Mouse (Mus musculus): ENCODE results near the gene Ephb1.

Ephb1 gene

DNA sequence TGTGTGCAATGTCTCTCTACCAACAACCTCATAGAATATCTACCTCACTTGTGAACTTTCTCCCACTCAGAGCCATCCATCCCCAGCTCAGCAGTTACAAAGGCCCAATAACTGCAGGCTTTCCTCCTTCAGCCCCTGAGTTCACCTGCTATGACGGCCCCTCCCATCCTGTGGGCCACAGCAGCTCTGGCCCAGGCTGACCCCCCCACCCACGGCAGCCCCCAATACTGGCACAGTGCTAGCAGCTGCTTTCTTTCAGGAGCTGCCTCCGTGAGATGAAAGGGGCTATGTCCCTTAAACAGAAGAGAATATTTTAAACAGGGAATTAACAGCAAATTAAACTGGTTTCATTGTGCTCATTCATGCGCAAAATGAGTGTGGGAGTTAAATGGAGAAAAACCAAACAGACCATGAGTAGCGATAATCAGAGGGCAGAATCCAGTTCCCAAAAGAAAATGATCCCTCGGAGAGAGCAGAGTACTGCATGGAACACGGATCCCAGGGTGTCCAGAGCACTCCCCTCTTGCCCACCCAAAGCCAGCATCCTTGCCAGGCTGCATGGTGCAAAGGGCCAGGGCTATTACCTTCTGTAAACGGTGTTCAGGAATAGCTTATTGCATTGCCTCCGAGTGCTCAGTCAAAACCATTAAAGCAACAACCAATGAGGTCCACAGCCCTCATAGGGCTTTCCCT is 105.2 kb downstream of the Ephb1 start:
- peak; percentile 68 for DNase-seq (ENCODE audit: low spot score)

DNA sequence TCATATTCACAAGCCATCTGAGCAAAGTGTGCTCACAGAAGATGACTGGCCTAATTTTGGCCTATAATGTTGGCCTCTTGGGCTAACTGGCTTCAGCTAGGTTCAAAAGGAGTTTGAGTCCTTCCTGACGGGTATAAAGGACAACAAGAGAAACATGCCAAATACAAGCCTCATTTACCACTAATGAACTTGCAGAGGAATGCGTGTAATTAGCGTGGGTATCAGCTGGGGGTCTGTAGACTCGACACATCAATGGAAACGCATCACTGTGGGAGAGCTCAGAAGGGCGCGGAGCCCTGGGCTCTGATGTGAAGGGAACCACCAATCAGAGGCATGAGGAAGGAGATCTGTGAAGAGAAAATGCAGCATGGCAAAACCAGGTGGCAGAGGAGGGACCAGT is 108.9 kb downstream of the Ephb1 start:
- DNase-seq (ENCODE audit: low spot score), result peak; percentile 59

GRCm38 (mm10) chr9:102243296-102243695 is 111.2 kb downstream of the Ephb1 start:
- DNase-seq (ENCODE audit: low spot score), result no peak

DNA sequence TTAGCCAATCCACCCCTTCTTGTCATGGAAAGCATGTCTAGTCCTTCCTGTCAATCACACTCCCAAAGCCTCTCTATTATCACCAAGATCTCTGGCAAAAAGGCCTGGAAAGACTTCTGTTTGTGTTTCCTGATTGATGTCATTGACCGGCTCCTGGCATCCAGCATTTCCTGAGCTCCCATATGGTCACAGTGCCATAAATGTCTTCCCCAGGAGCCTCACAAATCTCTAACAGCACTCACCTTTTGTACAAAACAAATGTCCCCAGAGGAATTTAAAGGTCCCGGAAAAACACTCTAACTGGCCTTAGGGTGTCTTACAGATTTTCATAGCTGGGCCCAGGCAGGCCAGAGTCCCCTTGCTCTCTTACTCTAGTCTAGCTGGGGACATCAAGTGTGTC is 112.9 kb downstream of the Ephb1 start:
- no peak for DNase-seq (ENCODE audit: low spot score)

DNA sequence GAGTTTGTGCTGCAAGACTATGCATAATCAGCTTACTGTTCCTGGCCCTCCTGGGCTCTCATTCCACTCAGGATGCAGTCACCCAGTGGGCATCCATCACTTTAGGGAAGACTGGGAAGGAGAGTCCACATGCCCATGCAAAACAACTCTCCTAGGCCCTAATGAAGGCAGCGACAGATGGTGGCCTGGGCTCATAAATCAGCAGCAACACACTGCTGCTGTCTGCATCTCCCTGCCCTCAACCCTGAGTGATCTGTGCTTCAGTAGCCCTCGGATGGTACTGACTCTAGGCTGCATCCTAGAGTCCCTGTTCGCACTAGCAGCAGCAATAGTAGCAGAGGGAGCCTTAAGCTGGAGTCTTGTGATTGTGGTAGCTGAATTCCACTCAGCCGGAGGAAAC is 114.3 kb downstream of the Ephb1 start:
- no peak for DNase-seq (ENCODE audit: low spot score)

GRCm38 (mm10) chr9:102235444-102235951 is 119.0 kb downstream of the Ephb1 start:
- no peak for DNase-seq (ENCODE audit: low spot score)

DNA sequence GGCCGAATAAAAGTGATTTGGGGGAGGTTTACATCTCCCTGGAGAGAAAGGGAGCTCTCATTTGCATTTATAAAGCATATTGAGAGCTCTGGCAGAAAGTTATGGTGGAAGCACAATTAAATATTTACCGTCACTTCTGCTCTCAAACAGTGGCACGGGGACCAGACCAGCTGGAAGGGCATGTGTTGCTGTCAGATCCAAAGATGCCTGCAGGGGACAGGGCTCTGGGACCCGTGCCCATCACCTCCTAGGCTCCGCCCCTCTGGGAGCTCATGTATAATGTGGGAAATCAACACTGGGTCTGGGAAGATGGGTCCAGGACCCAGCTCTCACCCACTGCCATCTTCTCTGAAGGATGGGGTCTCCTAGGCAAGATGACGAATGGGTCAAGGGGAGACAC is 123.2 kb downstream of the Ephb1 start:
- DNase-seq (ENCODE audit: low spot score), result no peak

GRCm38 (mm10) chr9:102216746-102217566 is 137.5 kb downstream of the Ephb1 start:
- DNase-seq (ENCODE audit: low spot score), result no peak

DNA sequence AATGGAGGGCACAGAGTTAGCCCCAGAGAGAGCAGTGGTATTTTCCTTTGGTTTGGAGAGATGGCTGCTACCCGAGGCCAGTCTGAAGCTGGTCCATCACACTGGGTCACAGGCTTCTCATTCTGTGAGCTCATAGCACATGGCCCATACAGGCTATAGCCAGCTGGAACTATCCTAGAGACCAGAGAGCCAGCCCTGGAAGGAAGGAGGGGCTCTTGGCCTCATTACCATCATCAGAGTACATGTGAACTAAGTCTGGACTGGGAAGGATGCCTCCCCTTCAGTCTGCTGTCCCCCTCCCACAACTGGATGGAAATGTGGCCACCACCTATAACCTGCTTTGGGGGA is 142.5 kb downstream of the Ephb1 start:
- DNase-seq (ENCODE audit: low spot score), result no peak

- DNase-seq (ENCODE audit: low spot score), result peak; percentile 86
These were observed 143.0 kb downstream of the Ephb1 start for GRCm38 (mm10) chr9:102211296-102212035.

- no peak for DNase-seq (ENCODE audit: low spot score)
These were observed 149.0 kb downstream of the Ephb1 start for GRCm38 (mm10) chr9:102205518-102205917.

GRCm38 (mm10) chr9:102201867-102202266 is 152.6 kb downstream of the Ephb1 start:
- DNase-seq (ENCODE audit: low spot score), result no peak

GRCm38 (mm10) chr9:102196856-102197255 is 157.6 kb downstream of the Ephb1 start:
- no peak for DNase-seq (ENCODE audit: low spot score)

GRCm38 (mm10) chr9:102194063-102194462 is 160.4 kb downstream of the Ephb1 start:
- DNase-seq (ENCODE audit: low spot score), result no peak

DNA sequence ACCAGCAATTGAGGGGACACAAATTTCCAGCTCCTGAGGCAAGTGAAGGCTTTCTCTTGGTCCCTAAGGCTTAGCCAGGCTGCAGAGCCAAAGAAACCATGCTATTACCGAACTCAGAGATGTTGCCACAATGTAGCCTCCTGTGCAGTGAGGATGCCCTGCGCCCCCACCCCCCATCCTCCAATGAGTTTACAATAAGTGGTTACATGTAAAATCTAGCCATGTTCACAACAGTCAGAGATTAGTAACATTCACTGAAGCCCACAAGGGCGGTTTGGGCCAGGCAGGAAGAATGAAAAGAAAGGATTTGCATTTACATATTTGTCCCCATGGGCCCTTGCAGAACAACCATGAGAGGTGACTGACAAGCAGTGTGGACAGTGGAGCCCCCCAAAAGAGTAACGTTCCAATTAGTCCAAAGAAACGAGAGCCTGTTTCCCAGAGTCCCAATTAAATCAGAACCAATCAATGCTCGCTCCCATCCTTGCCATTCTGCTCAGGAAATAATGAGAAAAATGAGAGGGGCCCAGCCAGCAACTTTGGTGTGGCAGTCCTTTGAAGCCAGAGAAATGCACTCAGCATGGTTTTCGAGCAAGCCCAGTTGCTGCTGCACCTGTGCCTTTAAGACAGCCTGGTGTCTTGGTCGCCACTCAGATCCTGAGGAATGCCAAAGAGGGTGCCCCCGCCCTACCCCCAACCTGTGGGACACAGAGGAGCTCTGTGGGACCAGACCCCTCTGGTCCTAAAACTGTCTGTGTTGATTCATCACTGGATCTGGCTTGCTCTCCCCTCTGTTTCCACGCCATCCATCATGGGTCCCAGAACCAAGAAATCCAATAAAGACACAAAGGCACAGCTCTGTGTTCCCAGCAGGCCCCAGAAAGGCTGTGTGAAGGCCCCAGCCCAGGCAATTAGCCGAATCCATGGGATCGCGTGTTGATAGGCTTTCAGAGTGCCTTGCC is 161.5 kb downstream of the Ephb1 start:
- DNase-seq (ENCODE audit: low spot score), result peak; percentile 67

GRCm38 (mm10) chr9:102190058-102190457 is 164.4 kb downstream of the Ephb1 start:
- DNase-seq (ENCODE audit: low spot score), result no peak

DNA sequence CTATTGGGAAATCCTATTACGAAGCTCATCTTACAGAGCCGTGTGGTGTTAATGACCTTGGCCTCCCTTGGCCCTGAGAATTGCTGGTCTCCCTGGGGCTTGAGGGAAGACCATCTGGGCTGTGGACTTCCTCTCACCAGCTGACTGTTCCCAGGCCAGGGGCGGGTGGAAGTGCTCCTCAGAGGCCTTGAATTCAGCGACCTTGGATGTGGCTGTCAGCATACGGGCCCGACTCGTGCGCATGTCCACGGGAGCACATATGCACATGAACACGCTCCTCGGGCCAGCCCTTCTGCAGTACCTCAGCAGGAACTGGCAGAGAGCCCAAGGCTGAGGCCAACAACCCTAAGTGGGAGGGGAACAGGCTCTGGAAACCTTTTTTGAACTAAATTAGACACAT is 165.1 kb downstream of the Ephb1 start:
- DNase-seq (ENCODE audit: low spot score), result peak; percentile 45

DNA sequence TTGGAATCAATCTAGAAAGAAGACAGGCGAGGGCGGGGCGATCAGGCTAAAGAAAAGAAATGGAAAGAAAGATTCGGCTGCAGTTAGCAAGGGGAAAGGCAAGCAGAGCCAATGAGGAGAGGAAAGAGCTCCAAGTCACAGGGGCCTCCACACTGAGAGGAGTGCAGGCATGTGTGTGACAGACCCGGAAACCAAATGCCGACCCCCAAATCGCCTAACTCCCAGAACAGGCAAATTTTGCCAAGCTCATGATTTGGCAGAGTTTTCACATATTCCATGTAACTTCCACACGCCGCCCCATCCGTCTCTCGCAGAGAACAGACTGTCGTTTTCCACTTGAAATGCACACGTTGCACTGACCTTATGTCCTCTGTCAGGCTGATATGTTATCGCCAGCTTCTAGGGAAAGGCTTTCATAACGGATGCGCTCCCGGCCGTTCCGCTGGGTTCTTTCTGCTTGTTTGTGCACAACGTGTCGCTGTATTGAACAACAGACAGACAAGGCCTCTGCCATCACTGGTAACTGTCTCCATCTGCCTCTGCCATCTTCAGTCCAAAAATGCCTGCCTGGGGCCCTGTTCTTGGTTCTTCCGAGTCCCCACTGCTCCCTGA is 170.7 kb downstream of the Ephb1 start:
- no peak for DNase-seq (ENCODE audit: low spot score)

DNA sequence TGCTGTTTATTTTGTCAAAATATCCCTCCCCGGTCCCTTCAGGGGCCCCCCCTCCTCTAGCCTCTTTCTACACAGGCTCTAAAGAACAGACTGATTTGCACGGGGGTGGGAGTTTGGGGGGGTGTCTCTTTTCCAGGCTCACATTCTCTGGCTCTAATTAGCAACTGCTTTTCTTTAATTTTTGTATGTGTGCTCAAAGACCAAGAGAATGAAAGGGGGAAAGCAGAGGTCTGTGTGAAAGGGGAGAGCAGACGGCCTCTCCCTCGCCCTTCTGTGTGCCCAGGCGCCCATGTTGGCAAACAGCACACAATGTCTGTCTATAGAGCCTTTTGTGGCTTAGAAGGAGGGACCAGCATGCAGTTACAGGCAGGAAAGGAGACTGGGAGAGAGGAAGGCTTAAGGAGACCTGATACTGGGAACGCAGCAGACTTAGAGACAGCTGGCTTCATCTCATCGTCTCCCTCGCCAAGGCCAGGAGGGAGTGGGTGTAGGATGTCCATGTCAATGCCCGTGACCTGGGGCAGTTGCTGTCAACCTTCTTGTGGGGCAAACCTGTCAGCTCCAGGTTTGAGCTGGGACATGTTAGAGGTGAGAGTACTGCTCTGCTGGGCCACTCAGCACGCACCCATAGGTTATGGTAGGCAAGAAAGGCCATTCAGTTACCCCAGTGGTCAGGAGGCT is 172.5 kb downstream of the Ephb1 start:
- DNase-seq (ENCODE audit: low spot score), result peak; percentile 36

DNA sequence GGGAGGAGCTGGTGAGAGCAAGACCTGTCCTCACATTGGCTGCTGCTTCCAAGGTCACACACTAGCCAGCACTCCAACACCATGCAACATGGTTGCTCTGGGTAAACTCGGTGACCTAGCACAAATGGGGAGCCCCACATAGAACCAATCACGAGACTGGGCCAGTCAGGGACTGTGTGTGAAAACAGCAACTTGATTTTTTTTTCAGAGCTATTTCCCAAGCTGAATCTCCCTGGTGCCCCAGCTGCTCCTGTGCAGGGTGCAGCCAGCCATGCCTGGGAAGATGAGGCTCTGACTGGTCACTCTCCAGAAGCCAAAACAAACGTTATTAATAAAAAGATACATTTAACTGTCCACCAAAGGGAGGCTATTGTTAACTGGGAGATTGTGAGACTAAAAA is 173.2 kb downstream of the Ephb1 start:
- DNase-seq (ENCODE audit: low spot score), result peak; percentile 61

Data from retina, embryonic 14.5 days (tissue).